Comparison of ENCODE assay signal across 8 mouse cellular contexts in the genomic region with DNA sequence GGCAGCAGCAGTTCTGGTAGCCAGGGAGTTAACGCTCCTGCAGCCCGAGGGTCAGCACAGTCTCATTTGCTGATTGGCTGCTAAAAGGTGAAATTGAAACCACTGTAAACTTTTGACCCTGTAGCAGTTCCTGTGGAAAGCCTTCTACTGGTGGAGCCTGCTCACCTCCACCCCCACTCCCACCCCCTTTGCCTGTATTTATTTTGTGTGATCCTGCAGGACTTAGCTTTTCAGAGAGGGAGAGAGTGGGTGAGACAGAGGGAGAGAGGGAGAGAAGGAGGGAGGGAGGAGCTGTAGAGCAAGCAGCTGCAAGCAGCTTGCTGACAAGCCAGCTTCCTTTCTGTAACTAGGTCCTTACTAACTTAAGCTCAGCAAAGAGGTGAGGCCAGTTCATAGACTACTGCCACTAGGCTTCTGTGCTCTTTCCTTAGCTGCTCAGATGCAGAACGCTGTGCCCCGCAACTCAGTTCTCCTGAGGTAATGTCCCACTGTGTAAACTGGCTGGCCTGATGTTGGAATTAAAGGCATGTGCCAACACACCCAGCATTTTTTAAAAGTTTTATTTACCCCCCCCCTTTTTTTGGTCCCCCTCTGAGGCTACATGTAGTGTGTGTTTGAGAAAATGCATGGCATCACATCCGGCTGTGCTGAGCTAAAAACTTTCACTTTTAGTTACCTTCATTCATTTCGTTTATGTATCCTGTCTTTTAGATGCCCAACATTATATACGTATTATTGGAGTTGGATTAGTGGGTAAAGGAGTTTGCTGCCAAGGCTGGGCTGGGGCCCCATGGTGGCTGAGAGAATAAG. TPM values are rescaled to one million over a fixed set of nuclear protein-coding genes. Genes with fewer than 3 reads are reported as not detected.
DNase-seq lines count a peak whose midpoint lies in the region; ATAC-seq and TF ChIP-seq lines count a peak whose summit lies in the region.

No protein-coding gene starts in this region.

- DNase-seq in left cerebral cortex, adult 11 months (ENCODE audit: low spot score), result peak; percentile 51
- no peak for DNase-seq in left cerebral cortex, postnatal 4 days
- peak; percentile 89 for DNase-seq in embryonic facial prominence, embryonic 10.5 days (ENCODE audit: low spot score)
- peak; percentile 86 for DNase-seq in heart, embryonic 10.5 days (ENCODE audit: low spot score)
- peak; percentile 86 for DNase-seq in kidney, adult 9 months
- DNase-seq in c-Kit-positive CD71-positive TER-119-positive erythroid progenitor cells, embryonic 14.5 days (ENCODE audit: low spot score), result no peak

- TF ChIP-seq POLR2A in olfactory bulb, adult 2 months (IDR thresholded peaks at IDR 0.05; ENCODE audit: insufficient read depth, low read depth, low read length), result no peak

- TF ChIP-seq CTCF in olfactory bulb, adult 2 months (IDR thresholded peaks at IDR 0.05; ENCODE audit: insufficient read depth, low read depth, low read length), result no peak

- peak; percentile 96 for ATAC-seq in lung, embryonic 16.5 days (ENCODE audit: low read depth)

- H3K9ac ChIP-seq in lung, embryonic 16.5 days (ENCODE audit: low read length), result peak overlapping the region; percentile 42

- peak overlapping the region; percentile 54 for H3K4me2 ChIP-seq in lung, embryonic 16.5 days (ENCODE audit: low read depth, low read length)

- 28% methylated on average over 7 of the region's 7 CpGs for WGBS in embryonic facial prominence, embryonic 10.5 days
- whole genome bisulfite sequencing in heart, embryonic 10.5 days, result 33% methylated on average over 7 of the region's 7 CpGs
- WGBS in lung, embryonic 16.5 days, result 5% methylated on average over 7 of the region's 7 CpGs
- WGBS in olfactory bulb, adult 2 months, result 18% methylated on average over 7 of the region's 7 CpGs

- no peaks in the 10 kb centered on the region for H3K9me3 ChIP-seq in embryonic facial prominence, embryonic 10.5 days
- no peaks in the 10 kb centered on the region for H3K9me3 ChIP-seq in heart, embryonic 10.5 days
- H3K9me3 ChIP-seq in lung, embryonic 16.5 days (ENCODE audit: control insufficient read depth, low read length), result no peaks in the 10 kb centered on the region

- peak overlapping the region; percentile 89 for H3K27ac ChIP-seq in embryonic facial prominence, embryonic 10.5 days (replicated peaks)
- peak overlapping the region; percentile 87 for H3K27ac ChIP-seq in heart, embryonic 10.5 days
- H3K27ac ChIP-seq in lung, embryonic 16.5 days (ENCODE audit: low read length), result peak overlapping the region; percentile 91
- H3K27ac ChIP-seq in olfactory bulb, adult 2 months (ENCODE audit: insufficient read depth, low read depth, low read length), result peak overlapping the region; percentile 63

- H3K36me3 ChIP-seq in embryonic facial prominence, embryonic 10.5 days (replicated peaks), result peaks cover 3% of the 10 kb centered on the region; the same call in 1 of the 2 replicates
- H3K36me3 ChIP-seq in heart, embryonic 10.5 days, result no peaks in the 10 kb centered on the region
- H3K36me3 ChIP-seq in lung, embryonic 16.5 days (ENCODE audit: control insufficient read depth, insufficient read depth, low read length), result no peaks in the 10 kb centered on the region

- no peaks in the 10 kb centered on the region for H3K27me3 ChIP-seq in embryonic facial prominence, embryonic 10.5 days (replicated peaks; ENCODE audit: low read depth, poor library complexity, severe bottlenecking)
- H3K27me3 ChIP-seq in heart, embryonic 10.5 days (ENCODE audit: insufficient read depth, poor library complexity, severe bottlenecking), result no peaks in the 10 kb centered on the region
- no peaks in the 10 kb centered on the region for H3K27me3 ChIP-seq in lung, embryonic 16.5 days (ENCODE audit: control insufficient read depth, insufficient read depth, low read depth, low read length)

- intact Hi-C loops in left cerebral cortex, postnatal 4 days (cut with DNase I), result no loop called here

- H3K4me1 ChIP-seq in embryonic facial prominence, embryonic 10.5 days, result peaks cover 63% of the 10 kb centered on the region
- peaks cover 50% of the 10 kb centered on the region for H3K4me1 ChIP-seq in heart, embryonic 10.5 days
- H3K4me1 ChIP-seq in lung, embryonic 16.5 days (replicated peaks; ENCODE audit: control insufficient read depth, insufficient read depth, low read length), result peaks cover 24% of the 10 kb centered on the region
- peaks cover 19% of the 10 kb centered on the region for H3K4me1 ChIP-seq in olfactory bulb, adult 2 months (ENCODE audit: control insufficient read depth, insufficient read depth, low read length)

- H3K4me3 ChIP-seq in embryonic facial prominence, embryonic 10.5 days, result peak overlapping the region; percentile 45
- peak overlapping the region; percentile 42 for H3K4me3 ChIP-seq in heart, embryonic 10.5 days
- H3K4me3 ChIP-seq in lung, embryonic 16.5 days (ENCODE audit: low read length), result peak overlapping the region; percentile 23
- peak overlapping the region; percentile 16 for H3K4me3 ChIP-seq in olfactory bulb, adult 2 months (ENCODE audit: insufficient read depth, low read depth, low read length)

RNA-seq across cellular contexts. Expression of gene Ncoa3, which starts 38.9 kb away (rescaled TPM):
- total RNA-seq in left cerebral cortex, postnatal 4 days (2021), result 10 to 100 TPM; 36.0 to 41.3 TPM
- 16.0 TPM in 2 replicates for polyA plus RNA-seq in embryonic facial prominence, embryonic 10.5 days (2016; fragmentation: Nextera tagmentation; extraction: Ambion mirVana)
- polyA plus RNA-seq in heart, embryonic 10.5 days (2016; fragmentation: Nextera tagmentation; extraction: Ambion mirVana), result 14.8 and 15.8 TPM in 2 replicates
- 11.5 and 12.1 TPM in 2 replicates for polyA plus RNA-seq in lung, embryonic 16.5 days (2015; fragmentation: Nextera tagmentation; extraction: Ambion mirVana)
- not detected in 2 replicates for polyA plus RNA-seq in olfactory bulb, adult 2 months (2012; ENCODE audit: insufficient read depth, insufficient read length, low replicate concordance, missing spikeins)

Comparison
In these comparisons a context has a peak if more than half of its experiments do, and no peak if none do; other contexts are left out.
1. DNase-seq: peak in left cerebral cortex, adult 11 months (single experiment), embryonic facial prominence, embryonic 10.5 days (single experiment), heart, embryonic 10.5 days (single experiment) and kidney, adult 9 months (single experiment); none in left cerebral cortex, postnatal 4 days (single experiment) and c-Kit-positive CD71-positive TER-119-positive erythroid progenitor cells, embryonic 14.5 days (single experiment).
2. RNA of gene Ncoa3, which starts 38.9 kb away (polyA plus RNA-seq): 16.0 TPM in embryonic facial prominence, embryonic 10.5 days, 14.8 to 15.8 TPM in heart, embryonic 10.5 days and 11.5 to 12.1 TPM in lung, embryonic 16.5 days; not detected in olfactory bulb, adult 2 months; every median in the first group is over 10 times any median in the second.
3. Peak in every context shown above with its lines, with median percentiles within 50 percentile points of each other: H3K27ac ChIP-seq and H3K4me3 ChIP-seq.